Mouse (Mus musculus): ENCODE measurements around the gene Ctnnbip1.

- TF ChIP-seq CTCF (IDR thresholded peaks at IDR 0.05; ENCODE audit: insufficient read depth, low read depth, low read length) (no peak), POLR2A (IDR thresholded peaks at IDR 0.05; ENCODE audit: insufficient read depth, low read depth, low read length) (no peak)
Observed at GRCm38 (mm10) chr4:149504363-149504762, 13.7 kb upstream of the Ctnnbip1 start.
